Mouse (Mus musculus) spleen, adult 10 weeks (tissue): ENCODE measurements around the gene Elmo1. TPM values are rescaled to one million over a fixed set of nuclear protein-coding genes. Genes with fewer than 3 reads are reported as not detected.

Source experiments
- polyA plus RNA-seq: library from polyadenylated mRNA; stranded (reverse); fragments of 350-450 nt; fragmentation: Illumina TruSeq; extraction: RNeasy Lipid Tissue Mini Kit (QIAGEN cat#74804); gene quantifications from one replicate; pipeline ENCODE4 v1.2.3, GENCODE M21; 2015; ENCODE audit warnings: low replicate concordance; ENCODE audit not compliant: insufficient read depth

Gene Elmo1
- 76.4 TPM for polyA plus RNA-seq

DNA sequence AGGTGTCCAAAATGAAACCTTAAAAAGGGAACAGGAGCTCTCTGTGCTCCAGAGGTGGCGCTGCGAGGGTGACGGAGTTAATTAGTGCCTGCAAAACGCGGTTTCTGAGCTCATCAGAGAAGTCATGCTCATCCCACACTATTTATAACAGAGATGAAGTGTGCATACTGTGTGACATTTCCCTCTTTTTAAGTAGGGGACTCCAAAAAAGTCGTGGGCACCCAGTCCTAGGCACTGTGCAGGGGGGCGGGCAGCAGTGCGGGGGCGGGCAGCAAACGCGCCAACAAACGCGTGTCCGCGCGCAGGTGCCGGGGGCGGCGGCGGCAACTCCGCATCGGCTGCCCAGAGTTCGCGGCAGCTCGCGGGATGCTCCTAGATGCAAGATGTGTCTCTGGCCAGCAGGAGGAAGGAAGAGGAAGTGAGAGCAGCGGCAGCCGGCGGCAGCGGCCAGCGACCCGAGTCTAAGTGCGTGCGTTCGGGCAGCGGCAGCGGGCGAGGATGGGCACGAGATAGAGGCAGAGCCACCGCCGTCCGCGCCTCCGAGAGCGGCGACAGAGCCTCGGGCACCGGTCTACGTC is at the start of gene Elmo1:
TSS of gene Elmo1 (plus strand) at position 464 of the 578 bp plus-strand sequence.

